Mouse (Mus musculus): Measurements from ENCODE around the gene Usp2.

- TF ChIP-seq POLR2A (IDR thresholded peaks at IDR 0.05; ENCODE audit: low read depth, low read length) (no peak), CTCF (IDR thresholded peaks at IDR 0.05; ENCODE audit: borderline replicate concordance, insufficient read depth, low read length) (no peak)
Measured at GRCm38 (mm10) chr9:44070844-44071231, 4.0 kb downstream of the Usp2 start.
